Mouse (Mus musculus) lung, postnatal 4 days (tissue): Measurements from ENCODE around the gene Nrp1.
A peak's percentile ranks its signal among the peaks of the same experiment; 100 is the strongest.

Experiments used
- DNase-seq, 2 experiments: peaks; one replicate each; pipeline ENCODE4 v3.0.0; 2021

The Nrp1 gene

DNA sequence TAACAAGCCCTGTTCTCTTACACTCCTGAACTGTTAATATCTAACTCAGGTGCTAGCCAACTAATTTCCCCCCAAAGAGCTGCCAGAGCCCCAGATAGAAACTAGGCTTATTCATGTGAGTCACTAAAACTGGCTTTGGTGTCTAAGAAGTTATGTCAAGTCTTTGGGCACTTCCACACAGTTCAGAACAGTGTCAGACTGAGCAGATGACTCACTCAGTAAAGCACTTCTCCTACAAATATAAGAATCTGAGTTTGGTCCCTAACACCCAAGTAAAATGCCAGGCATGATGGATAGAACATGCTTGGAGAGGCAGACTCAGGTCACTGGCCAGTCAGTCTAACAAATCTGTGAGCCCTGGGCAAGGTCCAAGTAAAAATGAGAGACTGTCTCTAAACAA, 65.4 kb downstream of the Nrp1 start:
- no peak for DNase-seq

DNA sequence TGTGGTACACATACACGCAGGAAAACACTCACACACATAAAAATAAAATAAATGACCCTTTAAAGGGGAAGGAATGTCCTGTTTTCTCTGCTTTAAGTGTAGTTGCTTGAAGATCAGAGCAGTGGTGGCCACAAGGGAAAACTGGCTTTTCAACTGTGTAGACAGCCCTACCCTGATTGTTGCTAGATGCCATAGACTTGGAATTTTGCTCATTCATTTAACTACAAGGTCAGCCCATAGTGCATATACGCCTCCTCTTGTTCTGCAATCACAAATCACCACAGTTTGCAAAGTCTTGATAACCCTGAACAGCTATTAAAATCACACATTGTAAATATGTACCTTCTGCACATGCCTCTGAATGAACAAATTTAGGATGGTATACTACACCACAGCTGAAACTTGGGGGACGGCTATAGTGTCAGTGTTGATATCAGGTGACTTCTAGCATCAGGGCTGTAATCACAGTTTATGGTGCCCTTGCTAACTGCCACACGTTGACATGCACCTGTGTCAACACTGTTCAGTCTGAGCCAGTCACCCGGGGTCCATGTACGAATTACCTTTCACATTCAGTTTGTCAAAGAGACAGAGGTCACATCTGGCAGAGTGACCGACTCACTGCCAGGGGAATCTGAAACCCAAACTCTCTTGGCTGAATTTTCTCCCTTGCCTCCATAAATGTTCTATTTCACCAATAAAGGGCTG, 66.4 kb downstream of the Nrp1 start:
- DNase-seq: no peak

DNA sequence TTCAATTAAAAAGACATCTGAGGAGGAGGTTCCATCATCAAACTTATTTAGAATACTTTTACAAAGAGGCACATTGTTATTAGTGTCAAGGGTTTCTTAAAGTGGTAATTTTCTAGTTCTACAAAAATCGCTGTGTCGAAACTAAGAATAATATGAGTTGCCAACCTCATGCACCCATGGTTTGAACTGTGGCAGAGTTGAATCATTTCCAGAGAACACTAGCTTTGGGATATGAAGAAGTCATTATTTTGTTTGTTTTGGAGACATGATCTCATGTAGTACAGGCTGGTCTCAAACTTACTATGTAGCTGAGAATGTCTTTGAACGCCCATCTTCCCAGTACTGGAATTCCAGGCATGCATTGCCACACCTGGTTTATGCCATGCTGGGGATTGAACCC, 68.7 kb downstream of the Nrp1 start:
- no peak for DNase-seq

GRCm38 (mm10) chr8:128428971-128429370, 70.6 kb downstream of the Nrp1 start:
- no peak for DNase-seq

DNA sequence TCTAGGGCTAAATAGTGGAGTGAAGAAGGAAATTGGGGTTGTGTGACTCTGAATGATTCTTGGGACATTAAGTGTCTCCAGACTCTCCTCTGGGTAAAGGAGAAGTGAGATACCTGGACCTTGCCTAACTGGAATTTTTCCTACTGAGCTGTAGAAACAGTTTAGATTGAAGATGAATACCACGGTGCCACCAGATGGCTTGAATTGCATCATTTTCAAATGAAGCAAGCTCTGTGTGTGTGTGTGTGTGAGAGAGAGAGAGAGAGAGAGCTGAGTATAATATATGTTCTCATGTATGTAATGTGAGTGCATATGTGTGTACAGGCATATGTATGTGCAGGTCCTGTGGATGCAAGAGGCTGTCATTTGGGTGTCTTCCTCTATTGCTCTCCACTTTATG, 72.7 kb downstream of the Nrp1 start:
- DNase-seq: no peak

DNA sequence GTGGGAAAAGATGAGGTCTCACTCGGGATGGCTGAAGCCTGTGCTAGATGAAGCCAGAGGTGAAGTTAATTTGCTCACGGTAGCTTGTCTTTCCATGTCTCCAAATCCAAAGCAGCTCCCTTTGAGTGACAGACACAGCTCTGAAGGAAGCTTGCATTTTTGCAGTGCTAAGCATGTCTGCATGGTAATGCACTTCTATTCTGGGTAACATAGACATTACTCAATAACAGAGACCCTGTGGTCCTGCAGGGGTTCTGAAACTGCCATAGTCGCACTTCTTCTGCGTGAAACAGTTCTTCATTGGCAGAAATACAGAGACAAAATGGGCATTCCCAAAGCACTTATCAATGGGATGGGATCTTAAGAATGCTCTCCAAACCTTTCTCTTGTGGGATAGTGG, 77.3 kb downstream of the Nrp1 start:
- no peak for DNase-seq

DNA sequence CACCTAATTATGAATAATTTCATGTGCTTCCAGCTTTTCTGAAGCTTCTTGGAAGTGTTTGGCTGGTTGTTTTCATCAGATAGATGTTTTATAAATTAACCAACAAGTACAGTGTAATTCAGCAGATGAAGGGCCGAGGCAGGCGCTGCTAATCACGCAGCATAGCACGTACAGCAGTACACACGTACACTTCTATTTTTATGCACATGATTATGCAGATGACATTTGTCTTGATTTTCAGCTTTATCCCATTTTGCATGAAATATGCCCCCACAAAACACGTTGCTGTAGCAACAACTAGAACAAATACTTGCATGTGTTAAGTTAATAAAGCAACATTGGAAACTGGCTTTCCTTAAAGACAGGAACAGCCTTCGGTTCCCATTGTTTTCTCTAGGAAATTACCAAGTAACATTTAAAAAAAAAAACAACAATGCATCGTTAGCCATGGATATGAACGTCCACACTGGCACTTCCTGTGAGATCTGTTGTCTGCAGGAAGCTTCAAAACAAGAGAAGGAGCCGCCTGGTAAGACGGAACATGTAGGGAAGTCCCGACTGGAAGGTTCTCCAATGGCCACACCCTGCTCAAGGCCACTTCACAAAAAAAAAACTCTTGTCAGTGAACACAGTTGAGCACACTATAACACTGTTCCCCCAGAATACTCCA, 78.9 kb downstream of the Nrp1 start:
- no peak for DNase-seq

- no peak for DNase-seq
Measured at GRCm38 (mm10) chr8:128441407-128441806, 83.0 kb downstream of the Nrp1 start.

DNA sequence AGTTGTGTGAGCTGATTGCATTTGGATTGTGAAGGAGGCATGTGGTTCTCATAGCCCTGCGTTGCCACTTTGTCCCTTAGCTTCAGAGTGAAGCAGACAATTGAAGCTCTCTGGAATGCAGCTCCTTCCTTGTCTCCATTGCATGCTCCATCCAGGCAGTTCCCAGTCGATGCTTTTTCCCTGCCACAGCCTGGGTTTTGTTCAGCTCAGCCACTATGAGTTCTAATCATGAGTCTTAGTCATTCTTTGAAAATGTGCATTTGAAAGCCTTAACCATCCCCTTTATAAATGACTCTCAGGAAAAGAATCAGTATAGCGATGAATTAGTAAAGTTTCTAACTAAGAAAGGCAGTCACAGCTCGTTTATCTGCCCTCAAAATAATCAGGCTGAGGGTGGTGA, 87.2 kb downstream of the Nrp1 start:
- DNase-seq: no peak

DNA sequence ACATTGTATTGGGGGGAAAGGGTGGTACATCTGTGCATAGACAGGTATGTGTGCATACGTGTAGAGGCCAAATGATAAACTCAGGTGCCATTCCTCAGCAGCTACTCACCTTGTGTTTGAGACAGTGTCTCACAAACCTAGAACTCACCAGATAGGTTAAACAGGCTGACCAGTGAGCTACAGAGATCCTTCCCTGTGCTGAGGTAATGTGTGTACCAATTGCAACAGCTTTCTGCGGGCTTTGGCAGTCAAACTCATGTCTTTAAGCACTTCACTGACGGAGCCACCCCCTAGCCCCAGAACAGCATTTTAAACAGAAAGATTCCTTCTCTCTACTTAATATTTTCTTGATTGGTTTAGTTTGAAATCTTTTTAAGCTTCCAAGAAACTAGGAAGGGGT, 88.2 kb downstream of the Nrp1 start:
- peak; percentile 35 to 59 for DNase-seq

- peak; percentile 31 to 38 for DNase-seq
Measured at GRCm38 (mm10) chr8:128447320-128447719, 88.9 kb downstream of the Nrp1 start.

- DNase-seq: no peak
Measured at GRCm38 (mm10) chr8:128450390-128451032, 92.1 kb downstream of the Nrp1 start.

- no peak for DNase-seq
Measured at GRCm38 (mm10) chr8:128451121-128451520, 92.7 kb downstream of the Nrp1 start.

- no peak for DNase-seq
Measured at GRCm38 (mm10) chr8:128453471-128453870, 95.1 kb downstream of the Nrp1 start.

GRCm38 (mm10) chr8:128454026-128454425, 95.6 kb downstream of the Nrp1 start:
- DNase-seq: peak in 1 of 2 experiments; percentile 28

- no peak for DNase-seq
Measured at GRCm38 (mm10) chr8:128457277-128457676, 98.9 kb downstream of the Nrp1 start.

- DNase-seq: no peak
Measured at GRCm38 (mm10) chr8:128459704-128460103, 101.3 kb downstream of the Nrp1 start.

GRCm38 (mm10) chr8:128461716-128462115, 103.3 kb downstream of the Nrp1 start:
- no peak for DNase-seq

- DNase-seq: no peak
Measured at GRCm38 (mm10) chr8:128463162-128463561, 104.8 kb downstream of the Nrp1 start.

- no peak for DNase-seq
Measured at GRCm38 (mm10) chr8:128464056-128464623, 105.7 kb downstream of the Nrp1 start.

- DNase-seq: no peak
Measured at GRCm38 (mm10) chr8:128465553-128465952, 107.1 kb downstream of the Nrp1 start.

DNA sequence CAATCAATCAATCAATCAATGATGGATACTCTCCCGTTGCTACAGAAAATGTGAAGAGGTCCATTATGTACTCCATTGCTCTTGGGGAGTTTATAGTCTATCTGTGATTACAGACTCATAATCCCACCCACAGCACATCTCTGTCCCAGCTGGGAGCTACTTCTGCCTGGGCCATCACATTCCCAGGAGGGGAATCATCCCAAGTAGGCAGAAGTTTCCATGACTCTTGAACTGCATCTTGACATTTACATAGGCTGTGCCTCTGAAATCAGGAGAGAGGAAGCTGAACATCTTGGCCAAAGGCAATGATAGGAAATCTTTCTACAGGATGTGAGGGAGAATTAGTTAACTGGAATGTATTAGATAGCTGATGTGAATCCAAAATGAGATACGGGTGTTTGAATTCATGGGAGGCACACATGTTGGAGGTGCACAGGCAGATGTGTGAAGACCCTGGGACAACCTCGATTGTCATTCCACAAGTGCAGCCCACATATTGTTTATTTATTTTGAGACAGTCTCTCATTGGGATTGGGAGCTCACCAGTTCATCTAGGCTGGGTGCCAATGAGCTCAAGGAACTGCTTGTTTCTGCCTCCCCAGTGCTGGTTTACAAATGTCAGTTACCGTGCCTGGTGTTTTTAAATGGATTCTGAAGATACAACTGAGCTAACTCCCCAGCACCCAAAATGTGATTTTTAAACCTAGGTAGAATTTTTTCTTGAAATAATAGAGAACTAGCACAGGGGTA, 108.5 kb downstream of the Nrp1 start:
- DNase-seq: no peak

- no peak for DNase-seq
Measured at GRCm38 (mm10) chr8:128470097-128470496, 111.7 kb downstream of the Nrp1 start.
